Mouse (Mus musculus) midbrain, embryonic 12.5 days (tissue): ENCODE data around the gene Lpin1. TPM values are rescaled to one million over a fixed set of nuclear protein-coding genes. Genes with fewer than 3 reads are reported as not detected.

Source experiments
- ATAC-seq: fragments of 200-750 bp; cut with Nextera tagmentation; 2 replicates; pipeline ENCODE4 v1.8.0; 2017; ENCODE audit warnings: low read depth, moderate TSS enrichment, moderate library complexity; ENCODE audit not compliant: low FRiP score
- H3K27ac ChIP-seq: fragments of 300-500 bp; sonication (generic); replicated peaks from 2 replicates; pipeline ENCODE4 v1.5.1; 2016; ENCODE audit warnings: mild to moderate bottlenecking
- H3K27me3 ChIP-seq: fragments of 300-500 bp; sonication (generic); 2 replicates; pipeline ENCODE4 v1.6.1; 2016; ENCODE audit warnings: mild to moderate bottlenecking
- H3K36me3 ChIP-seq: fragments of 300-500 bp; sonication (generic); 2 replicates; pipeline ENCODE4 v1.6.1; 2016
- H3K4me1 ChIP-seq: fragments of 300-500 bp; sonication (generic); 2 replicates; pipeline ENCODE4 v1.6.1; 2016
- H3K4me2 ChIP-seq: fragments of 300-500 bp; sonication (generic); replicated peaks from 2 replicates; pipeline ENCODE4 v1.6.1; 2016; ENCODE audit warnings: mild to moderate bottlenecking, moderate library complexity
- H3K4me3 ChIP-seq: fragments of 300-500 bp; sonication (generic); 2 replicates; pipeline ENCODE4 v1.5.1; 2016; ENCODE audit warnings: mild to moderate bottlenecking
- H3K9ac ChIP-seq: fragments of 300-500 bp; sonication (generic); replicated peaks from 2 replicates; pipeline ENCODE4 v1.6.1; 2016; ENCODE audit warnings: mild to moderate bottlenecking, moderate library complexity
- H3K9me3 ChIP-seq: fragments of 300-500 bp; sonication (generic); 2 replicates; pipeline ENCODE4 v1.6.1; 2016; ENCODE audit warnings: mild to moderate bottlenecking
- WGBS: fragments of 180-500 bp; shearing (Covaris S2); methylation state at CpG from one replicate; pipeline ENCODE4 v1.1.7; 2016; 5-methylcytosine and 5-hydroxymethylcytosine counted together
- polyA plus RNA-seq: library from polyadenylated mRNA; unstranded; fragments of >200 nt; fragmentation: Nextera tagmentation; extraction: Ambion mirVana; gene quantifications from 2 replicates; pipeline ENCODE4 v1.2.1, GENCODE M21; 2016

Gene Lpin1
- polyA plus RNA-seq, 1 experiment from 2014 or later = 17.8 TPM

DNA sequence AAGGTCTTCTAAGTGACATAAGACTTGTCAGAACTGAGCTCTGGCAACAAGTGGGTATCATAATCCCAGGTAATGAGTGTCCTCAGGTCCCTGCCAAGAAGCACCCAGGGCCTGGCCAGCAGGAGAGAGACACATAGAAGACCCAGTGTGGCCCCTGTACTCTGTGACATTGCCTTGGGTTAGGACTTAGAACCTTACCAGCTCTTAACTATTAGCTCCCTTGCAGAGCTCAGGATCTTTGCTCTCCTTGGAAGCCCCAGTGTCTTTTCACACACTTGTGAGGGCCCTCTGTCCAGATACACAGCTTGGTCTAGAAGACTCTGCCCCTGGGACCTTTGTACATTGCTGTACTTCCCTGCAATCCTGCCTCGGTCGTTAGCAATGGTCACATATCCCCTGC lies 23.7 kb downstream of the Lpin1 start:
- H3K27ac ChIP-seq = no peak overlapping the region
- H3K36me3 ChIP-seq = no peaks in the 10 kb centered on the region
- H3K4me3 ChIP-seq = no peak overlapping the region
- H3K27me3 ChIP-seq = 0 out of 2 replicates have a peak, but pooled peaks cover under 1% of the 10 kb centered on the region
- no peak for ATAC-seq
- no peak overlapping the region for H3K9ac ChIP-seq
- no peaks in the 10 kb centered on the region for H3K9me3 ChIP-seq
- peak overlapping the region; percentile 67 for H3K4me2 ChIP-seq
- WGBS = 78% methylated on average over 2 of the region's 2 CpGs
- peaks cover 58% of the 10 kb centered on the region for H3K4me1 ChIP-seq

DNA sequence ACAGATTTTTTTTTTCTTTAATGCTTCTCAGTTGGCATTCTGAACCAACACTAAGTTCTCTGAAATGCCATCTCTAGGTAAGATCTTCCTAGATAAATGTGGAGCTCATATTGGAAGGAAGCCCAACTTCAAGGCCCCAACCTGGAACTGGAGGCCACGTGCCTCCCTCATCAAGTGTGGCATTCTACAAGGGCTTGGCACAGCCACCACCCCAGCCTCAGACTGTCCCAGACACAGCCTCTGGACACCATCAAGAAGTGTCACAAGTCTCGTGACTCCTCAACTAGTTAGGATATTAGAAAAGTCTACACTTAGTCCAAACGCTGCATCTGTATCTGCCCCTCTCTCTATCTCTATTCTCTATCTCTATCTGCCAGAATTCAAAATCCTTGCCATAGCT lies 25.8 kb downstream of the Lpin1 start:
- ATAC-seq = no peak
- Histone ChIP-seq H3K9ac (no peak overlapping the region), H3K9me3 (no peaks in the 10 kb centered on the region), H3K4me3 (no peak overlapping the region), H3K4me1 (peaks cover 41% of the 10 kb centered on the region), H3K27ac (no peak overlapping the region), H3K27me3 (no peaks in the 10 kb centered on the region), H3K36me3 (peaks cover 5% of the 10 kb centered on the region), H3K4me2 (no peak overlapping the region)
- WGBS = 82% methylated on average over 3 of the region's 3 CpGs

- 28% methylated on average over 14 of the region's 14 CpGs for WGBS
- no peak overlapping the region for H3K9ac ChIP-seq
- no peak for ATAC-seq
- no peak overlapping the region for H3K4me3 ChIP-seq
- H3K9me3 ChIP-seq = no peaks in the 10 kb centered on the region
- H3K36me3 ChIP-seq = peaks cover 13% of the 10 kb centered on the region
- peaks cover 36% of the 10 kb centered on the region for H3K4me1 ChIP-seq
- H3K27me3 ChIP-seq = no peaks in the 10 kb centered on the region
- H3K27ac ChIP-seq = no peak overlapping the region
- 0 out of 2 replicates have a peak overlapping the region, but pooled peaks have one; percentile 3 for H3K4me2 ChIP-seq
These were observed 26.6 kb downstream of the Lpin1 start for GRCm38 (mm10) chr12:16584035-16584682.

DNA sequence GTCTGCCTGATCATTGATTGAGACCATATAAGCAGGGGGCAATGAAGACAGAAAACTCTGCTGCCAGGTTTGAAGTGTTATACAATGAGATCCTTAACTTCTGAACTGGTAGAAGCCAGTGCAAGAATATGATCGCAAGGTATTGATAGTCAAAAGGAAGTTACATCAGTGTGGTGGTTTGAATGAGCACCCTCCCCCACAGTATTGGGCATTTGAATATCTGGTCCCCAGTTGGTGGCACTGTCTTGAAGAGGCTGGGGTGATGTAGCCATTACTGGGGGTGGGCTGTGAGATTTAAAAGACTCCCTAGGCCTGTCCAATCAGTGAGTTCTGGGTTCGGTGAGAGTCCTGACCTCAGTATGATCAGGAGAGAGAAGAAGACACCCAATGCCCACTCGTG lies 27.5 kb downstream of the Lpin1 start:
- 87% methylated on average over 3 of the region's 3 CpGs for WGBS
- no peak for ATAC-seq

DNA sequence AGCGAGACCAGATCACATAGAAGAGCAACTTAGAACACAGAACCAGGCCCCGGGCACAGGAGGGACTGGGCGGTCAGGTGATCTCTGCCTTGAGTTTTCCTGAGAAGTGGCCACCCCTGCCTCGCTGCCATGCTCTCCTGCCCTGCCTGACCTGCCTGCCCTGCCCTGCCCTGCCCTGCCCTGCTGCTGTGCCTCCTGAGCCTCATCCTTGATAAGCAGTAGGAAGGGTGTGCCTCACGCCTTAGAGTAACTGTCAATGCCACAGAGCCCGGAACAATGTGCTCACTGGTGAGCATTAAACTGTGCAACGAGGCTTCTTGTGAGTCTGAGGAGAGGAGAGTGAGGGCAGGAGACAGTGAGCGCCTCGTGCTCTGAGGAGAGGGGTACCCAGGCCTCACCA lies 30.5 kb downstream of the Lpin1 start:
- Histone ChIP-seq H3K4me2 (no peak overlapping the region), H3K4me1 (peaks cover 8% of the 10 kb centered on the region; the same call in 1 of the 2 replicates), H3K27ac (no peak overlapping the region)

More for the DNA sequence above, 27.5 kb downstream of the Lpin1 start:
- Histone ChIP-seq H3K27me3 (no peaks in the 10 kb centered on the region), H3K9ac (no peak overlapping the region), H3K4me3 (no peak overlapping the region), H3K36me3 (peaks cover 14% of the 10 kb centered on the region), H3K4me1 (peaks cover 28% of the 10 kb centered on the region), H3K4me2 (no peak overlapping the region), H3K27ac (no peak overlapping the region), H3K9me3 (no peaks in the 10 kb centered on the region)

GRCm38 (mm10) chr12:16577665-16578233 lies 33.0 kb downstream of the Lpin1 start:
- 76% methylated on average over 9 of the region's 9 CpGs for WGBS
- H3K4me2 ChIP-seq = no peak overlapping the region
- no peaks in the 10 kb centered on the region for H3K9me3 ChIP-seq
- H3K4me3 ChIP-seq = no peak overlapping the region
- no peak overlapping the region for H3K9ac ChIP-seq
- H3K36me3 ChIP-seq = peaks cover 58% of the 10 kb centered on the region
- no peak for ATAC-seq
- H3K4me1 ChIP-seq = no peaks in the 10 kb centered on the region
- no peak overlapping the region for H3K27ac ChIP-seq
- no peaks in the 10 kb centered on the region for H3K27me3 ChIP-seq

More for the DNA sequence above, 30.5 kb downstream of the Lpin1 start:
- Histone ChIP-seq H3K9ac (no peak overlapping the region), H3K36me3 (peaks cover 34% of the 10 kb centered on the region), H3K9me3 (no peaks in the 10 kb centered on the region), H3K27me3 (no peaks in the 10 kb centered on the region), H3K4me3 (no peak overlapping the region)
- no peak for ATAC-seq
- 68% methylated on average over 9 of the region's 9 CpGs for WGBS

GRCm38 (mm10) chr12:16571278-16571677 lies 39.5 kb downstream of the Lpin1 start:
- peaks cover 57% of the 10 kb centered on the region for H3K36me3 ChIP-seq
- no peaks in the 10 kb centered on the region for H3K9me3 ChIP-seq
- no peak for ATAC-seq
- no peak overlapping the region for H3K27ac ChIP-seq
- H3K4me1 ChIP-seq = no peaks in the 10 kb centered on the region
- WGBS = 92% methylated on average over 10 of the region's 10 CpGs
- no peak overlapping the region for H3K4me3 ChIP-seq
- H3K9ac ChIP-seq = no peak overlapping the region
- H3K4me2 ChIP-seq = no peak overlapping the region
- H3K27me3 ChIP-seq = no peaks in the 10 kb centered on the region

GRCm38 (mm10) chr12:16570371-16571060 lies 40.2 kb downstream of the Lpin1 start:
- no peaks in the 10 kb centered on the region for H3K9me3 ChIP-seq

GRCm38 (mm10) chr12:16568936-16569650 lies 41.7 kb downstream of the Lpin1 start:
- Histone ChIP-seq H3K36me3 (peaks cover 57% of the 10 kb centered on the region), H3K4me2 (no peak overlapping the region), H3K4me3 (no peak overlapping the region), H3K9ac (no peak overlapping the region), H3K4me1 (no peaks in the 10 kb centered on the region), H3K27me3 (no peaks in the 10 kb centered on the region), H3K9me3 (no peaks in the 10 kb centered on the region), H3K27ac (0 out of 2 replicates have a peak overlapping the region, but pooled peaks have one; percentile 4)
- ATAC-seq = no peak; the same call in 1 of the 2 replicates
- WGBS = 84% methylated on average over 11 of the region's 11 CpGs

More at GRCm38 (mm10) chr12:16570371-16571060, 40.2 kb downstream of the Lpin1 start:
- ATAC-seq = no peak
- Histone ChIP-seq H3K4me3 (no peak overlapping the region), H3K36me3 (peaks cover 55% of the 10 kb centered on the region), H3K9ac (no peak overlapping the region), H3K27me3 (no peaks in the 10 kb centered on the region), H3K4me1 (no peaks in the 10 kb centered on the region), H3K4me2 (no peak overlapping the region), H3K27ac (no peak overlapping the region)
- WGBS = 92% methylated on average over 10 of the region's 10 CpGs

GRCm38 (mm10) chr12:16568496-16568895 lies 42.3 kb downstream of the Lpin1 start:
- 29% methylated on average over 4 of the region's 4 CpGs for WGBS
- H3K4me1 ChIP-seq = no peaks in the 10 kb centered on the region
- H3K9me3 ChIP-seq = no peaks in the 10 kb centered on the region
- H3K9ac ChIP-seq = no peak overlapping the region
- no peak overlapping the region for H3K27ac ChIP-seq
- peaks cover 59% of the 10 kb centered on the region for H3K36me3 ChIP-seq
- ATAC-seq = peak; percentile 68; the same call in 1 of the 2 replicates
- no peaks in the 10 kb centered on the region for H3K27me3 ChIP-seq
- no peak overlapping the region for H3K4me3 ChIP-seq
- H3K4me2 ChIP-seq = no peak overlapping the region

DNA sequence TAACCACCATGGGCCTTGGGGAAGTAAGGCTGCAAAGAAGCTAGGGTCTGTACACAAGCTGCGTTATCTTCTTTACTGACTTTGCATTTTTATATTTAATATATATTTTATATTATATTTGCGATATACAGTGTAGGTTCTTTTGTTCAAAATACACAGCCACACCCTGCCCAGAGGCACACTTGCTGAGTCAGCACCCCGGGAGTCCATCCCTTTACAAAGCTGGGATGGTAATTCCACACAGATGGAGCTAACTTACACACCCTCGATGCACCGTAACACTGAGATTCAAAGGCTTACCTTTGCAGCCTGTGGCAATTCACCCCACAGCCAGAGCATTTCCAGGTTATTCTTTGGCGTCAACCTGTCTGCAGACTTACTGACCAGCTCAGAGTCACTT lies 42.7 kb downstream of the Lpin1 start:
- H3K4me1 ChIP-seq = no peaks in the 10 kb centered on the region
- H3K4me3 ChIP-seq = no peak overlapping the region
- no peaks in the 10 kb centered on the region for H3K27me3 ChIP-seq
- ATAC-seq = no peak
- H3K27ac ChIP-seq = no peak overlapping the region
- WGBS = 81% methylated on average over 6 of the region's 6 CpGs
- H3K9me3 ChIP-seq = no peaks in the 10 kb centered on the region
- peaks cover 59% of the 10 kb centered on the region for H3K36me3 ChIP-seq
- no peak overlapping the region for H3K4me2 ChIP-seq
- H3K9ac ChIP-seq = no peak overlapping the region
